Mouse (Mus musculus) urinary bladder, postnatal 25 days (tissue): Measurements from ENCODE around the gene 1110004F10Rik.

Experiments
- DNase-seq: peaks from one replicate; pipeline ENCODE4 v3.0.0; 2022; ENCODE audit warnings: low spot score

1110004F10Rik gene

DNA sequence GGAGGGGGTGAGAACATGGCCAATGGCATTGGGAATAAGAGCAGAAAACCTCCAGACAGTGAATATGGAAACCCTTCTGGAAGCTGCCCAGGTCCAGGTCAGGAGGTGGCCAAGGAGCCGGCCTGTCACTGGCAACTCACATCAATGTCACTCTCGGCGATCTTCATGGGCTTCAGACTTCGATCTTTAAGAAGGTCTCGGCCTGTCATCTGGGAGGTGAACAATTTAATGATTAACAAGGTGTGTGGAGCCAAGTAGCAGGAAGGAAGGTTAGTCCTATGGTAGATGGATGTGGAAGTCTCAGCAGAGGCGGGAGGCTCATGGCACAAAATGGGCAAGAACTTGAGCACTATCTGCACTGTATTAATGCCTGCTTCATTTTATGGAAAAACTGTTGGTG is 105.8 kb downstream of the 1110004F10Rik start:
- no peak for DNase-seq

DNA sequence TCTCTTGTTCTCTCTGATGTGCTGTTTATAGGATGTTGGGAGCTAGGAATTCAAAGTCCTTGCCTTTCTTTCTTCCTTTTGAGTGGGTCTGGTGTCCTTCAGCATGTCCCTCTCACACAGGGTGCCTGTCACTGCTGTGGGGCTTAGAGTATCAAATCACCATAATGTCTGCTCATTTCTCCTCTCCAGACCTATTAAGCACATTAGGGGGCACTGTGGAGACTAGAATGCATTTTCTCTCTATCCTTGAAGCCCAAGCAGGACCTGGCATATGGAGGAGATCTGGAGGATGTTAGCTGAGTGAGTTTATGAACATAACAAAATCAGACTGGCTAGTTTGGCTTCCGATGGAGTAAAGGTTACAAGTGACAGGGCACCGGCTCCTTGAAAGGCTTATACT is 107.9 kb downstream of the 1110004F10Rik start:
- no peak for DNase-seq

DNA sequence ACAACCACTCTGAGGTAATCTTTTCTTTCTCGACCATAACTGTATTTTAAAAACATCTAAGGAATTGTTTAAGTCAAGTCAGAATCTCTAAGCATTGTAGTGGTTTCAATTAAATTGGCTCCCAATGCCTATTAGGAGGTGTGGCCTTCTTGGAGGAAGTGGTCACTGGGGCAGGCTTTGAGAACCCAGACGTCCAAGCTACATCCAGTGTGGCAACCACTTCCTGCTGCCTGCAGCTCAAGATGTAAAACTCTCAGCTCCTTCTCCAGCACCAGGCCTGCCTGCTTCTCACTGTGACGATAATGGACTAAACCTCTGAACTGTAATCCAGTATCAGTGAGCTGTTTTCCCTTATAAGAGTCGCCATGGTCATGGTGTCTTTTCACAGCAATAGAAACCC is 110.4 kb downstream of the 1110004F10Rik start:
- no peak for DNase-seq

DNA sequence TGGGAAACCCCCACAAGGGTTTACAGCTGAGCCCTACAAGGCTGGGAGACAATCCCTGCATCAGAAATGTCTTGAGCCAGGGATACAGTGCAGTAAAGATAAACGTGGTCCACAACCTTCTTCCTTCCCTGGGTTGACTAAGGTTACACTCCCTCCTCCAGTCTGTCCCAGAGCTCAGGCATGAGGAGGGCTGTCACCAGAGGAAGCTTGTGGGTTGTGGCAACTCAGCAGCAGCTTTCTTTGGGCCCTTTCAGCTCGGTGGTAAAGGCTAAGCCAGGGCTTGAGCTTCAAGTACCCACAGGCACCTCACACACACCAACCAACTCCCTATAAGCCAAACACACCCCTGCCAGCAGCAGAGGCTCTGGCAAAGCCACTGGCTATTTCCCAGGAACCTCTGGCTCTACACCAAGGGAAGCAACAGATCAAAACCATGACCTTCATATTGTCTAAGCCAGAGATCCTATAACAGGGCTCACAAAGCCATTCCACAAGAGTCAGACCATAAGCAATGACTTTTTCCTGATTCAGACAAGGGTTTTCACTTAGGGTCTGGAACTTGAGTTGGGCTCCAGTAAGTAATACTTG is 114.7 kb downstream of the 1110004F10Rik start:
- DNase-seq = no peak
